Mouse (Mus musculus) T-cell, adult 2 months (primary cell): ENCODE data around the gene Atm.

ENCODE experiments used
- DNase-seq: peaks from one replicate; pipeline ENCODE4 v3.0.0; 2022; ENCODE audit warnings: low spot score

Gene Atm

GRCm38 (mm10) chr9:53536558-53537320, at the start of gene Atm, which contains the start of gene Npat:
TSS of gene Atm (minus strand) at chr9:53536740.
TSS of gene Npat (plus strand) at chr9:53537047.
- peak; percentile 100 for DNase-seq

- no peak for DNase-seq
These were observed 45.3 kb upstream of the Atm start for GRCm38 (mm10) chr9:53581870-53582269.

GRCm38 (mm10) chr9:53575721-53576120, 39.2 kb upstream of the Atm start:
- DNase-seq = no peak

GRCm38 (mm10) chr9:53572516-53573307, 36.2 kb upstream of the Atm start:
- no peak for DNase-seq

GRCm38 (mm10) chr9:53570662-53571061, 34.1 kb upstream of the Atm start:
- no peak for DNase-seq

GRCm38 (mm10) chr9:53537336-53537965, 911 bp upstream of the Atm start:
- DNase-seq = no peak

- peak; percentile 18 for DNase-seq
These were observed 872 bp downstream of the Atm start for GRCm38 (mm10) chr9:53535416-53536320.

GRCm38 (mm10) chr9:53517373-53518009, 19.0 kb downstream of the Atm start:
- no peak for DNase-seq

GRCm38 (mm10) chr9:53514091-53514490, 22.4 kb downstream of the Atm start:
- no peak for DNase-seq

GRCm38 (mm10) chr9:53508053-53508452, 28.5 kb downstream of the Atm start:
- DNase-seq = no peak

- DNase-seq = no peak
These were observed 50.7 kb downstream of the Atm start for GRCm38 (mm10) chr9:53485886-53486285.

GRCm38 (mm10) chr9:53472806-53473518, 63.6 kb downstream of the Atm start:
- no peak for DNase-seq

GRCm38 (mm10) chr9:53452038-53452437, 84.5 kb downstream of the Atm start:
- no peak for DNase-seq

GRCm38 (mm10) chr9:53450609-53451008, 85.9 kb downstream of the Atm start:
- DNase-seq = no peak

GRCm38 (mm10) chr9:53435830-53436570, 100.5 kb downstream of the Atm start:
- DNase-seq = peak; percentile 17

GRCm38 (mm10) chr9:53427638-53428037, 108.9 kb downstream of the Atm start:
- no peak for DNase-seq

- no peak for DNase-seq
These were observed 109.8 kb downstream of the Atm start for GRCm38 (mm10) chr9:53426726-53427125.

GRCm38 (mm10) chr9:53422133-53422896, 114.2 kb downstream of the Atm start:
- DNase-seq = no peak

GRCm38 (mm10) chr9:53409427-53409826, 127.1 kb downstream of the Atm start:
- DNase-seq = no peak
